Mouse (Mus musculus) bone marrow, adult 2 months (tissue): ENCODE measurements around the gene Gm49342.

Experiments used
- CTCF ChIP-seq: fragments of 200-500 bp; IDR thresholded peaks from 2 replicates; pipeline ENCODE4 v1.5.1; 2011; ENCODE audit warnings: low read length, control low read depth; ENCODE audit not compliant: control insufficient read depth, insufficient read depth
- POLR2A ChIP-seq: fragments of 200-500 bp; IDR thresholded peaks from 2 replicates; pipeline ENCODE4 v1.6.1; 2011; ENCODE audit warnings: low read depth, mild to moderate bottlenecking, control low read depth, low read length, borderline replicate concordance; ENCODE audit not compliant: control insufficient read depth

- TF ChIP-seq CTCF (no peak), POLR2A (no peak)
These were observed 25.5 kb downstream of the Gm49342 start for GRCm38 (mm10) chr14:50969558-50970544.
